Mouse (Mus musculus): ENCODE measurements at regions not wholly inside any gene's neighbourhood (a gene's known extent, or its start where the extent isn't known, plus 50 kb on each side); places are given as distances from the start of the nearest gene placed in this dataset.

GRCm38 (mm10) chrX:89115560-89115959 lies 293.9 kb downstream of the Pet2 start:
- peak; percentile 69 for DNase-seq (ENCODE audit: low read depth, low spot score)

All from ES-CJ7 (cell line).